Mouse (Mus musculus): ENCODE data around the gene Ggact. TPM values are rescaled to one million over a fixed set of nuclear protein-coding genes. Genes with fewer than 3 reads are reported as not detected.

Gene Ggact
- polyA plus RNA-seq, 1 experiment, result 137 TPM

DNA sequence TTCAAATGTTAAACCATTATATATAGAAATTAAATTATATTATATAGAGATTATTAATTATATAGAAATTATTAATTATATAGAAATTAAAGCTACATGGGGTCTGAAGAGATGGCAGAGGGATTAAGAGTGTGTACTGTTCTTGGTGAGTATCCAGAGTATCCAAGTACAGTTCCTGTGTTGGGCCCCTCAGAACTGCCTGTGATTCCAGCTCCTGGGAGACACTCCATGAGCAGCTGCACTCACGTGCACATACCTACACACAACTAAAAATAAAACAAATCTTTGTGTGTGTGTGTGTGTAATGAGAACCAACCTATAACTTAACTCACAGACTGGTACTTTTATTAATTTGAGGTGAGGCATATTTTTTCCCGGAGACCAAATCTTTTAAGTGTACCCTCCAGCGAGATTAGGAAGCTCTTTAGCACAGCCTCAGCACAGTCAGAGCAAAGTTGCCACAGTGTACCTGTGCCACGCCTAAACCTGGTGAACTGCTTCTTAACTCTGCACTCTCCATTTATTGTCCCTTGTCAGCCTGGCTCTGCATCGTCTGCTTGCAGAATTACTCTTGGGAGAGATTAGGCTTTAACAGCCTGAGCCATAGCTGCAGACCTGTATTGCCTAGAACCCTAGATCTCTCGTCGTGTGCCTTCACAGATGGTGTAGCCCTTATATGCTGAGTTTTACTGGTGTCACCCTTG is 77.9 kb downstream of the Ggact start:
- H3K27me3 ChIP-seq (ENCODE audit: control insufficient read depth, insufficient read depth, low read length), result no peaks in the 10 kb centered on the region
- H3K27ac ChIP-seq (ENCODE audit: insufficient read depth, low read length), result no peak overlapping the region
- H3K4me3 ChIP-seq (replicated peaks; ENCODE audit: insufficient read depth, low read depth, low read length), result no peak overlapping the region
- TF ChIP-seq POLR2A (IDR thresholded peaks at IDR 0.05; ENCODE audit: borderline replicate concordance, insufficient read depth, low read length) (no peak), CTCF (IDR thresholded peaks at IDR 0.05; ENCODE audit: borderline replicate concordance, insufficient read depth, low read depth, low read length) (no peak)
- no peak for DNase-seq
- no peaks in the 10 kb centered on the region for H3K4me1 ChIP-seq (ENCODE audit: control insufficient read depth, insufficient read depth, low read length)
- whole genome bisulfite sequencing, result 72% methylated on average over 7 of the region's 7 CpGs

DNA sequence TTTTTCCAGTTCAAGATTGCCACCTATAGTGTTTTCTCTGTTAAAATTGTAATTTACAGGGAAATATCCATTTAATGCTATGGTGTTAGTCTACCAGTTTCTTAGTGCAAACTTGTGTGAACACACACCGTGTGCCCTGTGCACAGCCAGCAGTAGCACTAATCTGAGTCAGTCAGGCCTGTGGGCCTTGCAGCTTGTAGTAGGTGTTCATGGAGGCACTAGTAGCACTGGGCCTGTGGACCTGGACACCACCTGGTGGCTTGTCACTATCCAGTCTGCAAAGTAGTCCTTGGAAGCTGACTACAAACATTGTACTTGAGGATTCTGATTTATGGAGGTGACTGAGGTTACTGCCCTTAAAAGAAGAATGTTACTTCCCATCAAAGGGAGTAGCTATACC is 78.8 kb downstream of the Ggact start:
- DNase-seq, result no peak
- WGBS, result 95% methylated on average over 1 of the region's 1 CpGs
- TF ChIP-seq CTCF (IDR thresholded peaks at IDR 0.05; ENCODE audit: borderline replicate concordance, insufficient read depth, low read depth, low read length), result no peak
- no peak for TF ChIP-seq POLR2A (IDR thresholded peaks at IDR 0.05; ENCODE audit: borderline replicate concordance, insufficient read depth, low read length)
- no peak overlapping the region for H3K27ac ChIP-seq (ENCODE audit: insufficient read depth, low read length)
- no peak overlapping the region for H3K4me3 ChIP-seq (replicated peaks; ENCODE audit: insufficient read depth, low read depth, low read length)
- no peaks in the 10 kb centered on the region for H3K27me3 ChIP-seq (ENCODE audit: control insufficient read depth, insufficient read depth, low read length)
- H3K4me1 ChIP-seq (ENCODE audit: control insufficient read depth, insufficient read depth, low read length), result no peaks in the 10 kb centered on the region

DNA sequence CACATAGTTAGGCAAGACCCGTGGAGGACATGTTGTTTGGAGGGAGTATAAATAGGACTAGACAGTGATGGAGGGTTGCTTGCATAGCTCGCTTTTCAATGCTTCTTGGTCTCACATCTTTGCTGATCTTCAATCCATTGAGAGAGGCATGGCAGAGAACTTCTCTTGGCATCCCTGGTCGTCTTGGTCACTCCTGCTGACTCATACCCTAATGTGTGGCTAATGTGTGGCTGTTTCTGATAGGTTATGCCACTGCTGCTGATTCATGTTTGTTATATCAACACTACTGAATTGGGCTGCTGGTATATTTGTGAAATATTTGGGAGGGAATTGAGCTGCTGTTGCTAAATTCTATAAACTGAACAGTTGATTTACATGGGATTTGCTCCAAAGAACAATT is 79.9 kb downstream of the Ggact start:
- 94% methylated on average over 3 of the region's 3 CpGs for WGBS
- Histone ChIP-seq H3K4me3 (replicated peaks; ENCODE audit: insufficient read depth, low read depth, low read length) (no peak overlapping the region), H3K27ac (ENCODE audit: insufficient read depth, low read length) (no peak overlapping the region), H3K4me1 (ENCODE audit: control insufficient read depth, insufficient read depth, low read length) (no peaks in the 10 kb centered on the region), H3K27me3 (ENCODE audit: control insufficient read depth, insufficient read depth, low read length) (no peaks in the 10 kb centered on the region)
- no peak for TF ChIP-seq POLR2A (IDR thresholded peaks at IDR 0.05; ENCODE audit: borderline replicate concordance, insufficient read depth, low read length)
- no peak for TF ChIP-seq CTCF (IDR thresholded peaks at IDR 0.05; ENCODE audit: borderline replicate concordance, insufficient read depth, low read depth, low read length)
- no peak for DNase-seq

DNA sequence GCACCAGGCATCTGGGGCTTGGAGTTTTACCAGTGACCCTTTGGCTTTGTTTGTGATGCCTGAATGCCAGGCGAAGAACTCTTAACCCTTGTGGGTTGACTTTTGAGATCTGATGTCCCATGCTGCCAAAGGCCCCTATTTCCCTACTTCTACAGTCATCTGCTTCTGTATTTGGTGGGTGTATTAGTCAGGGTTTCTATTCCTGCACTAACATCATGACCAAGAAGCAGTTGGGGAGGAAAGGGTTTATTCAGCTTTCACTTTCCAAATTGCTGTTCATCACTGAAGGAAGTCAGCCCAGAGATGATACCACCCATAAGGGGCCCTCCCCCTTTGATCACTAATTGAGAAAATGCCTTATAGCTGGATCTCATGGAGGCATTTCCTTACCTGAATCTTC is 83.1 kb downstream of the Ggact start:
- Histone ChIP-seq H3K27ac (ENCODE audit: insufficient read depth, low read length) (no peak overlapping the region), H3K4me1 (ENCODE audit: control insufficient read depth, insufficient read depth, low read length) (no peaks in the 10 kb centered on the region), H3K27me3 (ENCODE audit: control insufficient read depth, insufficient read depth, low read length) (no peaks in the 10 kb centered on the region), H3K4me3 (replicated peaks; ENCODE audit: insufficient read depth, low read depth, low read length) (no peak overlapping the region)
- no peak for DNase-seq
- TF ChIP-seq POLR2A (IDR thresholded peaks at IDR 0.05; ENCODE audit: borderline replicate concordance, insufficient read depth, low read length), result no peak
- no peak for TF ChIP-seq CTCF (IDR thresholded peaks at IDR 0.05; ENCODE audit: borderline replicate concordance, insufficient read depth, low read depth, low read length)
- WGBS, result 93% methylated on average over 1 of the region's 1 CpGs

DNA sequence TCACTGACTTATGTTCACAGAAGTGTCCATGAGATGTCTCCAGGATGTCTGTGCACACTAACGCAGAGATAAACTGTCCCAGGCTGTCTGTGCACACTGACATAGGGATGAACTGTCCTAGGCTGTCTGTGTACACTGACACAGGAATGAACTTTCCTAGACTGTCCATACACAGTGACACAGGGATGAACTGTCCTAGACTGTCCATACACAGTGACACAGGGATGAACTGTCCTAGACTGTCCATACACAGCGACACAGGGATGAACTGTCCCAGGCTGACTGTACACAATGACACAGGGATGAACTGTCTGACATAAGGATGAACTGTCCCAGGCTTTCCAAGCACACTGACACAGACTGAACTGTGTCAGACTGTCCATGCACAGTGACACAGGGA is 88.1 kb downstream of the Ggact start:
- Histone ChIP-seq H3K4me1 (ENCODE audit: control insufficient read depth, insufficient read depth, low read length) (no peaks in the 10 kb centered on the region), H3K27me3 (ENCODE audit: control insufficient read depth, insufficient read depth, low read length) (no peaks in the 10 kb centered on the region), H3K27ac (ENCODE audit: insufficient read depth, low read length) (no peak overlapping the region), H3K4me3 (replicated peaks; ENCODE audit: insufficient read depth, low read depth, low read length) (no peak overlapping the region)
- DNase-seq, result no peak
- 90% methylated on average over 2 of the region's 2 CpGs for WGBS
- no peak for TF ChIP-seq CTCF (IDR thresholded peaks at IDR 0.05; ENCODE audit: borderline replicate concordance, insufficient read depth, low read depth, low read length)
- no peak for TF ChIP-seq POLR2A (IDR thresholded peaks at IDR 0.05; ENCODE audit: borderline replicate concordance, insufficient read depth, low read length)

DNA sequence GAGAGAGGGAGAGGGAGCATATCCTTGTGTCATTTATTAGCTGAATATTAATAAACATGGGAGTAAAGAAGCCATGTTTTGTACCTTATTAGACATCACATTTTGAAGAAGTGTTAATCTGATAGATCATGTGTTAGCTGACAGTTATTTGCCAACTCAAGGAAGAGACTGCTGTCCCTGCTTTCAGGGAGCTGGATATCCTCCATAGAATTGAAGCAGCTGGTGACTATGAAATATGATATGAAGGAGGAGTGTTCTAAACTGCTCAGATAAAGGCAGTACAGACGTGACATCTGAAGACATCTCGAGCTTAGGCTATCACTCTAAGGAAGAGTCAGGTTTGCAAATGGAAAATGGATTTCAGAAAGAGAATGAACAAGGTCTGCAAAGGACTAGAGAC is 89.8 kb downstream of the Ggact start:
- H3K4me3 ChIP-seq (replicated peaks; ENCODE audit: insufficient read depth, low read depth, low read length), result no peak overlapping the region
- H3K27me3 ChIP-seq (ENCODE audit: control insufficient read depth, insufficient read depth, low read length), result no peaks in the 10 kb centered on the region
- no peak overlapping the region for H3K27ac ChIP-seq (ENCODE audit: insufficient read depth, low read length)
- no peak for DNase-seq
- no peak for TF ChIP-seq CTCF (IDR thresholded peaks at IDR 0.05; ENCODE audit: borderline replicate concordance, insufficient read depth, low read depth, low read length)
- no peak for TF ChIP-seq POLR2A (IDR thresholded peaks at IDR 0.05; ENCODE audit: borderline replicate concordance, insufficient read depth, low read length)
- H3K4me1 ChIP-seq (ENCODE audit: control insufficient read depth, insufficient read depth, low read length), result no peaks in the 10 kb centered on the region
- WGBS, result 57% methylated on average over 2 of the region's 2 CpGs

DNA sequence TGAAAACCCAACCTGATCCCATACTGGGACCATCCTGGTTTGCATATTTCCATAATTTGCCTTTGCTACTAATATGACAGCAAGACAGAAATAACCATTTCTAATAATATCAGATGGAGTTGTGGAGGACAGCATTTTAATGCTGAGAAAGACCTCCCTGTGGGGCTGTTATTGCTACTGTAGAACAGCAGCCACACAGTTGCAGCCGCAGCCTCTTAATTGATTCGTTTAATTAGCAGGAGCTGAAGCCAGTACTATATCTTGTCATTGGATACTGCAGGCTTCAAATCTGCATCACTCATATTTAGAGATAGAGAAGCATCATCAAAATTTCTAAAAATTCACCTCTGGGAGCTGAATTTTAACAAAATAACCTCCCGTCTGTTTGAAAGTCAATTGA is 92.6 kb downstream of the Ggact start:
- 84% methylated on average over 3 of the region's 3 CpGs for WGBS

DNA sequence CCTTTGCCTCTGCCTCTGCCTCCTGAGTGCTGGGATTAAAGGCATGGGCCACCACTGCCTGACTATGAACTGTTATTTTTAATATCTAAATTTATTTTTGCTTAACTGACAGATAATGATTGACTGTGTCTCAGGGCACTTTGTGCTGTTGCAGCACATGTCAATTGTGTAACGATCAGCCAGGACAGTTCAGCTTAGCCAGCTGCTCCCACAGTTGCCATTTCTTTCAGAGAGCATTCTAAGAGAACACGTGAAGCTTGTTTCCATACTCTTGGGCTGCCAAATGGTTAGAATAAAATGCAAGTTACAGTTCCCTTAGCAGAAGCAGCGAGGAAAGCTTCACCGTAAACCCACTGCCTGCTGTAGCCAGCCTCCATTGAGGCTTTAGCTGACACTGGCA is 113.3 kb downstream of the Ggact start:
- DNase-seq, result no peak
- Histone ChIP-seq H3K4me3 (replicated peaks; ENCODE audit: insufficient read depth, low read depth, low read length) (no peak overlapping the region), H3K27me3 (ENCODE audit: control insufficient read depth, insufficient read depth, low read length) (no peaks in the 10 kb centered on the region), H3K4me1 (ENCODE audit: control insufficient read depth, insufficient read depth, low read length) (no peaks in the 10 kb centered on the region), H3K27ac (ENCODE audit: insufficient read depth, low read length) (no peak overlapping the region)
- WGBS, result 79% methylated on average over 4 of the region's 4 CpGs
- TF ChIP-seq POLR2A (IDR thresholded peaks at IDR 0.05; ENCODE audit: borderline replicate concordance, insufficient read depth, low read length) (no peak), CTCF (IDR thresholded peaks at IDR 0.05; ENCODE audit: borderline replicate concordance, insufficient read depth, low read depth, low read length) (no peak)

More for the DNA sequence above, 92.6 kb downstream of the Ggact start:
- H3K27me3 ChIP-seq (ENCODE audit: control insufficient read depth, insufficient read depth, low read length), result no peaks in the 10 kb centered on the region
- no peak for TF ChIP-seq POLR2A (IDR thresholded peaks at IDR 0.05; ENCODE audit: borderline replicate concordance, insufficient read depth, low read length)
- no peak for TF ChIP-seq CTCF (IDR thresholded peaks at IDR 0.05; ENCODE audit: borderline replicate concordance, insufficient read depth, low read depth, low read length)
- no peak overlapping the region for H3K4me3 ChIP-seq (replicated peaks; ENCODE audit: insufficient read depth, low read depth, low read length)
- H3K27ac ChIP-seq (ENCODE audit: insufficient read depth, low read length), result no peak overlapping the region
- H3K4me1 ChIP-seq (ENCODE audit: control insufficient read depth, insufficient read depth, low read length), result no peaks in the 10 kb centered on the region
- no peak for DNase-seq

Data from cerebellum, adult 2 months (tissue).